Mouse (Mus musculus) ES-E14 (cell line): Measurements from ENCODE around the gene Zfp944.
A peak's percentile ranks its signal among the peaks of the same experiment; 100 is the strongest.

Experiments used
- CHD2 ChIP-seq: IDR thresholded peaks from 2 replicates; pipeline ENCODE4 v1.6.1; 2014; ENCODE audit warnings: mild to moderate bottlenecking, low read depth, low read length, inconsistent platforms
- HCFC1 ChIP-seq: IDR thresholded peaks from 2 replicates; pipeline ENCODE4 v1.6.1; 2012; ENCODE audit warnings: low read length, inconsistent platforms, borderline replicate concordance; ENCODE audit not compliant: insufficient read depth
- MAFK ChIP-seq: IDR thresholded peaks from 2 replicates; pipeline ENCODE4 v1.6.1; 2014; ENCODE audit warnings: mild to moderate bottlenecking, low read depth, low read length, inconsistent platforms; ENCODE audit not compliant: insufficient read depth
- ZC3H11A ChIP-seq: IDR thresholded peaks from 2 replicates; pipeline ENCODE4 v1.6.1; 2012; ENCODE audit warnings: low read depth, mild to moderate bottlenecking, inconsistent platforms, low read length, borderline replicate concordance
- ZNF384 ChIP-seq: IDR thresholded peaks from 2 replicates; pipeline ENCODE4 v1.6.1; 2012; ENCODE audit warnings: low read depth, low read length, inconsistent platforms

- no peak for TF ChIP-seq CHD2
- TF ChIP-seq MAFK = no peak
- TF ChIP-seq ZC3H11A = peak; percentile 66
- no peak for TF ChIP-seq HCFC1
- TF ChIP-seq ZNF384 = no peak
These were observed 8.4 kb downstream of the Zfp944 start for GRCm38 (mm10) chr17:22352794-22353193.
